Mouse (Mus musculus) hindbrain, embryonic 10.5 days (tissue): ENCODE measurements at regions not wholly inside any gene's neighbourhood (a gene's known extent, or its start where the extent isn't known, plus 50 kb on each side); places are given as distances from the start of the nearest gene placed in this dataset.

ENCODE experiments used
- DNase-seq: peaks from one replicate; pipeline ENCODE4 v3.0.0-alpha.2; 2017; ENCODE audit warnings: low spot score
- H3K27ac ChIP-seq: fragments of 300-500 bp; sonication (generic); 2 replicates; pipeline ENCODE4 v1.5.1; 2016; ENCODE audit warnings: mild to moderate bottlenecking, moderate library complexity
- H3K27me3 ChIP-seq: fragments of 300-500 bp; sonication (generic); 2 replicates; pipeline ENCODE4 v1.6.1; 2016; ENCODE audit warnings: mild to moderate bottlenecking; ENCODE audit not compliant: poor library complexity, insufficient read depth, severe bottlenecking
- H3K36me3 ChIP-seq: fragments of 300-500 bp; sonication (generic); 2 replicates; pipeline ENCODE4 v1.6.1; 2016; ENCODE audit warnings: mild to moderate bottlenecking, moderate library complexity
- H3K4me1 ChIP-seq: fragments of 300-500 bp; sonication (generic); replicated peaks from 2 replicates; pipeline ENCODE4 v1.6.1; 2016; ENCODE audit warnings: mild to moderate bottlenecking
- H3K4me3 ChIP-seq: fragments of 300-500 bp; sonication (generic); 2 replicates; pipeline ENCODE4 v1.5.1; 2016; ENCODE audit warnings: mild to moderate bottlenecking, moderate library complexity
- H3K9me3 ChIP-seq: fragments of 300-500 bp; sonication (generic); 2 replicates; pipeline ENCODE4 v1.6.1; 2016; ENCODE audit warnings: mild to moderate bottlenecking, moderate library complexity
- WGBS: fragments of 180-500 bp; shearing (Covaris S2); methylation state at CpG from one replicate; pipeline ENCODE4 v1.1.7; 2016; 5-methylcytosine and 5-hydroxymethylcytosine counted together

DNA sequence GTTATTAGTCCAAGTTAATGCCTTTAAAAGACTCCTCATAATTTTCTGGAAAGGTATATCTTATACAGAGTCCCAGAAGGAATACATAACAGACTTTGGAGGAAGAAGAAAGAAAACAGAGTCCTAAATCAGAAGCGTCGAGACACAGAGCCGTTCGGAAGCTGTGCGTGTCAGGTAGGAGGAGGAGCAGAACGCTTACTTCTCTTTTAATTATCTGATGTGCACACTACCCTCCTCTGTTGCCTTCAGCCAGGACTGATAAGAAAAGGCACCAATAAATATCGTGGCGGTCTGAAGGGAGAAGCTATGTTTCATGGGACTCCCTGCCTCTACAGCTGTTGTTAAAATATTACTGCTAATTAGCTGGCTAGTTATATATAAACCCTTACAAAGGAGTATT lies 296.2 kb downstream of the Dhx15 start:
- H3K9me3 ChIP-seq = no peaks in the 10 kb centered on the region
- no peaks in the 10 kb centered on the region for H3K4me1 ChIP-seq
- H3K36me3 ChIP-seq = no peaks in the 10 kb centered on the region
- H3K27ac ChIP-seq = no peak overlapping the region
- H3K27me3 ChIP-seq = no peaks in the 10 kb centered on the region
- H3K4me3 ChIP-seq = no peak overlapping the region
- DNase-seq = no peak
- whole genome bisulfite sequencing = 89% methylated on average over 8 of the region's 8 CpGs

DNA sequence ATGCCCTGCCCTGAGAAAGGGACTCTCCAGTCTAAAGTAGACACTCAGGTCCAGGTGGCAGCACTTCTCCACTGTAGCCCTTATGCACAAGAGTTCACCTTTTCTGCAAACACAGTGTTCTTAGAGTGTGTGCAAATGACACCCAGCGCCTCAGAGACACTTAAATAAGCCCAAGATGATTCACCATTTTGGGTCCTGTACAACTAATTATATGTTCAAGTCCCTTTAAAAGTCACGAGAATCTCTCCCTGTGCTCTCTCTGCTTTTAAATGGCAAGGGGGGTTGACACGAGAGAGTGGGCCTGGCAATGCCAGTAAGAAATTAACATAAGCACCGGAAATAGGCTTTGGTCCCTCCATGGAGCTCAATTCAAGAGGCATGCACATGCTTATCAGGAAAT lies 299.0 kb downstream of the Dhx15 start:
- Histone ChIP-seq H3K27me3 (no peaks in the 10 kb centered on the region), H3K27ac (no peak overlapping the region), H3K36me3 (no peaks in the 10 kb centered on the region), H3K4me3 (no peak overlapping the region), H3K4me1 (no peaks in the 10 kb centered on the region), H3K9me3 (no peaks in the 10 kb centered on the region)
- WGBS = 79% methylated on average over 4 of the region's 4 CpGs
- no peak for DNase-seq

DNA sequence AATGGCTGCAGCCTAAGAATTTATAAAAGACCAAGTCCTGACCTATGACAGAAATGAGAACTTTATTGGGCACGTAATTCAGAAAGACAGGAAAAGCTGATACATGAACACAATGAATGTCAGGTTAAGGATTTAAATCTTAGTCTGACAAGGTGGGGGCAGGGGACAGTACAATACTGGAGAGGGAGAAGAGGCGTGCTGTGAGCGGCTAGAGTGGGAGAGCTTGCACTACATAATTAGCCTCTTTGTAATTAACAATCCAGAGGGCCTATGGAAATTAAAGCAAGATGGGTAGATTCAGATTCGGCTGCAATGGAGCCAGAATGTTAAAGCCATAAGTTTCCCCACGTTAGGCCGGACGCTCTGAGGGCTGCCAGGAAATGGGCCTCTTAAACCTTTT lies 301.9 kb downstream of the Dhx15 start:
- Histone ChIP-seq H3K36me3 (no peaks in the 10 kb centered on the region), H3K4me3 (no peak overlapping the region), H3K27me3 (no peaks in the 10 kb centered on the region), H3K27ac (no peak overlapping the region), H3K9me3 (no peaks in the 10 kb centered on the region), H3K4me1 (no peaks in the 10 kb centered on the region)
- no peak for DNase-seq
- 74% methylated on average over 7 of the region's 7 CpGs for WGBS

DNA sequence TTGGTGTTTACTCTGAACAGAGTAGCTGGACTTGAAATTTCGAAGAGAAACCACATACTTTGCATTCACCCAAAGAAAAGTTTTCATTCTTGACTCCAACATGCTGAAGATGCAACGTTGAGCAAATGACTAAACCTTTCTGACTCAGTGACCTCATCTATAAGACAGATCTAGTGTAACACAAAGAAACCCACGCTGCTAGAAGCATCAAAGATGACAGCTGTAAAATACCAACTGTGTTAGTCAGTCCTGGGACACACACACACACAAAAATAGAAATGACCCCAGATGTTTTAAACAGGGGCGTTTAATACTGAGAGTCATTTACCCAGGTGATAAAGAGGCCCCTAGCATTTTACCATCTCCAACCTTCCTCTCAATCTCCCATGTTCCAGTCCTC lies 307.7 kb downstream of the Dhx15 start:
- Histone ChIP-seq H3K27ac (no peak overlapping the region), H3K36me3 (no peaks in the 10 kb centered on the region), H3K9me3 (no peaks in the 10 kb centered on the region), H3K4me1 (no peaks in the 10 kb centered on the region), H3K4me3 (no peak overlapping the region), H3K27me3 (no peaks in the 10 kb centered on the region)
- DNase-seq = no peak
- WGBS = 81% methylated on average over 4 of the region's 4 CpGs

DNA sequence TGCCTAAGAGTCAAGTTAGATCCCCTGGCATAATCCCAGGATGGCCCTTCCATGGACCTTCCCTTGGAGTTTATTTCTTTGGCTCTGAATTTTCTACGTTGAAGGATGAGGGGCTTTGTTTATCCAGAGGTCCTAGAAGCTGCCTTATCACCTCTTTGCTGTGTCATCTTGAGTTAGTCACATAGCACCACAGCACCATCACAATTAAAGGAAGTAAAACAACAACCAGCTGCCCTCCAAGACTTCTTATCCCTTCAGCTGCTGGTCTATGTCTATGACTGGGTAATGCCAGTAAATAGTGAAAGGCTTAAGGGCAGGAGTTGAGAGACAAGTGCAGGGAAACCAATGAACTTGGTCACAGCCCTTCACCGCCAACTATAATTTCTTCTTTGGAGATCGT lies 308.1 kb downstream of the Dhx15 start:
- H3K27me3 ChIP-seq = no peaks in the 10 kb centered on the region
- H3K36me3 ChIP-seq = no peaks in the 10 kb centered on the region
- H3K4me3 ChIP-seq = no peak overlapping the region
- WGBS = 89% methylated on average over 3 of the region's 3 CpGs
- no peak overlapping the region for H3K27ac ChIP-seq
- H3K9me3 ChIP-seq = no peaks in the 10 kb centered on the region
- DNase-seq = no peak
- H3K4me1 ChIP-seq = no peaks in the 10 kb centered on the region

DNA sequence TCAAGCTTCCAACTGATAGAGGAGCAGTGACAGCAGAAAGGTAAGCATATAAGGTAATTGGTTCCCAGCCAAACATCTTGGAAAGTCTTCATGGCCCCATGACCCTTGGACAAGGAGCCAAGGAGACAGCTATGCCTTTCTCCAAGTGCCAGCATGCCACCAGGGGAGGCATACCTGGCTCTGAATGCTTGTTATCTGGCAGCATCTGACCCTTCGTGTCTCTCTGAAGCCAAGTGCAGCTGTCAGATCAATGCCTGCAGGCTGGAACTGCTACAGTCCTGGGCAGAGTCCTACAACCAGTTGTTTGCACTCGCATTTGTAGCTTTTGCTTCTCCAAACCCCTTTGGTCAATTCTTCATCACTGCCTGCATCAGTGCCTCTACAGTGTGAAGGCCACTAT lies 309.3 kb upstream of the Ppargc1a start:
- no peak overlapping the region for H3K4me3 ChIP-seq
- no peaks in the 10 kb centered on the region for H3K36me3 ChIP-seq
- no peaks in the 10 kb centered on the region for H3K27me3 ChIP-seq
- no peaks in the 10 kb centered on the region for H3K9me3 ChIP-seq
- WGBS = 80% methylated on average over 2 of the region's 2 CpGs
- no peak for DNase-seq
- no peak overlapping the region for H3K27ac ChIP-seq
- no peaks in the 10 kb centered on the region for H3K4me1 ChIP-seq

DNA sequence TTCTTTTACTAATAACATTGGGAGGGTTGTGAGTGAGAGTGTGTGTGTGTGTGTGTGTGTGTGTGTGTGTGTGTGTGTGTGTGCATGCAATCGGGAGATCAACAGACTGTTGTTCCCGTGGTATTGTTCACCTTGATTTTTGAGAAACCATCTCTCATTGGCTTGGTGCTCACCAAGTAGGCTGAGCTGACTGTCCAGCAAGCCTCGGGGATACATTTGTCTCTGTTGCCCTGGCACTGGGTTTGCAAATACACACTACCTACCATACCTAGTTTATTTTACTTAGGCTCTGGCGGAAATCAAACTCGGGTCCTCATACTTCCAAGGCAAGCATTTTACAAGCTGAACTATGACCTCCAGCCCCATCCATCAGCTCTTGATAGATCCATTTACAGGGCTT lies 306.0 kb upstream of the Ppargc1a start:
- DNase-seq = no peak
- Histone ChIP-seq H3K27ac (no peak overlapping the region), H3K36me3 (no peaks in the 10 kb centered on the region), H3K27me3 (no peaks in the 10 kb centered on the region), H3K4me1 (no peaks in the 10 kb centered on the region), H3K4me3 (no peak overlapping the region), H3K9me3 (no peaks in the 10 kb centered on the region)
- WGBS = 83% methylated on average over 5 of the region's 5 CpGs

DNA sequence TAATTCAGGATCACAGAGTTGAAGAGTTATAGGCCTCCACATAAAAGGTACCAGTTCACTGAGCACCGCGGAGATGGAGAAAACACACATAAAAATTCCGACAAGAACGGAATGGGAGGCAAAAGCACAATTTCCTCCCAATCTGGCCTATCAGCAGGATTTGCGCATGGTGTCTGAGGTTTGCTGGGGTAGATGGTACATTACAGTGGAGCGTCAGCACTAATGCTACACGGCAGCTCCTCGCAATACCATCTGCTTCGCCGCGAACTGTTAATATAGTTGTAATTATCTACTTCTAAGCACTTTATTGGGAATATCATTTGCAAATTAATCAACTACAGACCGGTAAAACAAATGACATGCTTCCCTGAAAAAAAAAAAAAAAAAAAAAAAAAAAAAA lies 304.2 kb upstream of the Ppargc1a start:
- H3K27me3 ChIP-seq = no peaks in the 10 kb centered on the region
- H3K36me3 ChIP-seq = no peaks in the 10 kb centered on the region
- no peaks in the 10 kb centered on the region for H3K4me1 ChIP-seq
- no peak overlapping the region for H3K27ac ChIP-seq
- WGBS = 96% methylated on average over 12 of the region's 12 CpGs
- no peaks in the 10 kb centered on the region for H3K9me3 ChIP-seq
- no peak for DNase-seq
- no peak overlapping the region for H3K4me3 ChIP-seq

DNA sequence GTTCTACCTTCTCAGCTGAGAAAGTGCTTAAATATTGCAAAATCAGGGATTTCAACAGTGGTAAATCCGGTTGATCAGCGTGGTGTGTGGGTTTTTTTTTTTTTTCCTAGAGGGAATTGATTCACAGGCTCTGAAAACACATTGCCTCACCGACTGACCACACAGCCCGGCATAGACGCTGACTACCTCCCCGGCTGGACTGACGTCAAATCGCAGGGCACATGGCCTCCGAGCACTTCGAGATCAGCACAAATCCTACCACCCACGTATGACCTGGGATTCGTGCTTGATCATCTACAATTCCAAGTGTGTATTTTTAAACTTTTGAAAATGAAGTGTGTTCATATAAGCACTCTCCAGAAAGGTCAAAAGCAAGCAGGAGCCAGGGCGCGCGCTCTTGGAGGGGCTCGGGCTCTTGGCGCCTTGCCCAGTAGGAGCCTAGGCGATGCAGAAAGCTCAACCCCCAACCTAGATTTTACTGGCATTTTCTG lies 300.7 kb upstream of the Ppargc1a start:
- 88% methylated on average over 18 of the region's 18 CpGs for WGBS
- H3K4me3 ChIP-seq = no peak overlapping the region
- H3K27me3 ChIP-seq = no peaks in the 10 kb centered on the region
- no peaks in the 10 kb centered on the region for H3K36me3 ChIP-seq
- no peak for DNase-seq
- H3K4me1 ChIP-seq = no peaks in the 10 kb centered on the region
- no peaks in the 10 kb centered on the region for H3K9me3 ChIP-seq
- no peak overlapping the region for H3K27ac ChIP-seq

DNA sequence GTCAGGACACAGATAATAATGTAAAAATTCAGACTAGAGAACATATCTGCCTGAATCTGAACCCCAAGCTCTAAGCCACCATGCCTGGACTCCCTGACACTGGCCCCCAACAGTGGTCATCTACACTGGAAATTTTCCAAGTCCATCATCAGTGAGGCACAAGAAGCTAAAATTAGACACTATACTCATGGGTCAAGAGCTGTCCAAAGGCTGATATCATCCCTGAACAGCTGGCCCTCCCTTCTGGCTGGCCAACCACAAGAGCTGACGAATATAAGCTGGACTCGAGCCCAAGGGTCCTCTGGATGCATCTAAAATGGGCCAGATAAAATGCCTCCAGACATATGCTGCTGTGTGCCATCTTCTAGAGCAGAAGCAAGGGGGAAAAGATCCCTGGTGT lies 298.5 kb upstream of the Ppargc1a start:
- no peaks in the 10 kb centered on the region for H3K9me3 ChIP-seq
- H3K4me3 ChIP-seq = no peak overlapping the region
- no peak for DNase-seq
- H3K27me3 ChIP-seq = no peaks in the 10 kb centered on the region
- H3K4me1 ChIP-seq = no peaks in the 10 kb centered on the region
- 85% methylated on average over 2 of the region's 2 CpGs for WGBS
- H3K27ac ChIP-seq = no peak overlapping the region
- H3K36me3 ChIP-seq = no peaks in the 10 kb centered on the region

DNA sequence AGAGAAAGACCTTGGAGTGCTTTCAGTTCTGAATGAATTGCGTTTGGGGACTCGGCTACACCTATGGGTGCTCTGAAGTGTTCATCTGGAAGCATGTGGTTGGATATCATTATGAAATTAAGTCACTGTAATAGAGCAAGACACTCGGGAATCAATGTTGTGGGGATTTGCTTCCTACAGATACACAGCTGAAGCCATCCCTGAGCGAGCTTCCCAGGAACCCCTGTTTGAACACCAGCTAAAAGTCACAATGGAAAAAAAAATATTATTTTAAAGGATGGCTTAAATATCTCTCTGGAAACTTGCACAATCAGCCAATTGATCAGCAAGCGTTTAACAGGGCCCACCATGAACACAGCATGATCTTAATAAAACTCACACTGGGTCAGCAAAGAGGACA lies 293.0 kb upstream of the Ppargc1a start:
- H3K4me1 ChIP-seq = no peaks in the 10 kb centered on the region
- no peak overlapping the region for H3K4me3 ChIP-seq
- no peak overlapping the region for H3K27ac ChIP-seq
- H3K36me3 ChIP-seq = no peaks in the 10 kb centered on the region
- no peaks in the 10 kb centered on the region for H3K27me3 ChIP-seq
- no peak for DNase-seq
- WGBS = 76% methylated on average over 5 of the region's 5 CpGs
- H3K9me3 ChIP-seq = no peaks in the 10 kb centered on the region

DNA sequence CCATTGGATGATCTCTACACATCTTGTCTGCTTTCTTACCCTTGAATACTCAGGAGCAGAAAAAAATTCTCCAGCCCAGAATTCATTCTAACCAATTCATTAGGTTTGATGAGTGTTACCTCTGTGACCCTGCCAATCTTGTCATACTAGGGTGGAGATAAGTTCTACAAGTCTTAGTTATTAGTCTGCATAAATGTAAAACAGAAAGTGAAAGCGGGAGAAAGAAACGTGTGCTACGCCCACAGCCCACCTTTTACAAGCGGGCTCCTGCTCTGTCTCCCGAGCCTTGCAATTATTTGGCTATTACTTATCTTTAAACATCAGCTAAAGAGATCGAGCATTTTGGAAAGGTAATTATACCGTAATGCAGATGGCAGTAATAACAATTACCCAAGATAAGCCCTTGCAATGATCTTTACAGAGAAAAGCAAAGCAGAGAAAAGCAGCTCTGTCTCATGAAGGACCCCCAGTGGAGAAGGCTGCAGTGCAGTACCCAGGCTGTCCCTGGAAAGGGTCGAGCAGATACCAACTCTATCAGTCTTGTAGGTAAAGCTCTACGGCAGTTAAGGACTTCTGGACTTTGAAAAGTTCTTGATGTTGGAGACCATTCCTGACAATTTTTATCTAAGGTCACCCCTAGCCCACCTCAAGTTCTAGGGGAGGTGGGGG lies 286.1 kb upstream of the Ppargc1a start:
- Histone ChIP-seq H3K4me3 (no peak overlapping the region), H3K36me3 (no peaks in the 10 kb centered on the region), H3K4me1 (no peaks in the 10 kb centered on the region), H3K27ac (no peak overlapping the region), H3K9me3 (no peaks in the 10 kb centered on the region), H3K27me3 (no peaks in the 10 kb centered on the region)
- WGBS = 83% methylated on average over 9 of the region's 9 CpGs
- DNase-seq = no peak

DNA sequence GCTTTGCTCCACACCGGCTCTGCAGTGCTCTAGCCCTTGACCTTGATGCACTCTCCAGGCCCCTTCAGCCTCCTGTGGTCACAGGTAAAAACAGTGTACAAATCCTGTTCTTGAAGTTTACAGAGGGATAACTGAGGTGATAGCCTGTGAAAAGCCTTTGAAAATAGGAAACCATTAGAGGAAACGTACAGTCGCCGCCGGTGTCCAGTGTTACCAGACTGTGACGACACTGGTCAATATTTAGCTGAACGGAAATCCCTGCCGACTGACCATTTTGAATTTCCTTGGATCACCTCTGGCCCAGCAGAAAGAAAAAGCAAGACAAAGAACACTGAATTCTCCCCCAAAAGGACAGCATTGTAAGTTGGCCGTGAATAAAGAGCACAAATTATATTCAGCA lies 282.6 kb upstream of the Ppargc1a start:
- H3K36me3 ChIP-seq = no peaks in the 10 kb centered on the region
- H3K9me3 ChIP-seq = no peaks in the 10 kb centered on the region
- no peak overlapping the region for H3K27ac ChIP-seq
- DNase-seq = no peak
- H3K4me3 ChIP-seq = no peak overlapping the region
- WGBS = 90% methylated on average over 9 of the region's 9 CpGs
- H3K27me3 ChIP-seq = no peaks in the 10 kb centered on the region
- H3K4me1 ChIP-seq = no peaks in the 10 kb centered on the region

DNA sequence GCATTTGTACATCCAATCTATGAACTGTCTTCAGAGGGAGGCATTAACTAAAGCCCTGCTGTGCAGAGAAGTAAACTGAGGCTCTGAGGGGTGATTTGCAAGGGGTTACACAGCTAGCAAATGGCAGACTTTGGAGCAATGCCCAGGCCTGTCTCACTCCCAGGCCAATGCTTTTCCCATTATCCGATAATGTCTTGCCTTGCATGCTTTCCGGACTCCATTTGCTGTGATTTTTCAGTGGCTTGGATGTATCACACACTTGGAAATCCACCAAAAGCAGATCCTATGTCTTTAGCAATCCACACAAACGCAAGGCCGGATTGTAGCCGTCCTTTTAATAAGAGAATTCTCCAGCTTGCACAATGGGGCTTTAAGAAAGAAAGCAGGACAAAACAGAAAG lies 281.7 kb upstream of the Ppargc1a start:
- no peaks in the 10 kb centered on the region for H3K9me3 ChIP-seq
- no peak overlapping the region for H3K4me3 ChIP-seq
- 90% methylated on average over 5 of the region's 5 CpGs for WGBS
- no peaks in the 10 kb centered on the region for H3K4me1 ChIP-seq
- DNase-seq = no peak
- no peaks in the 10 kb centered on the region for H3K27me3 ChIP-seq
- no peak overlapping the region for H3K27ac ChIP-seq
- H3K36me3 ChIP-seq = no peaks in the 10 kb centered on the region
